Mouse (Mus musculus) liver, embryonic 15.5 days (tissue): ENCODE measurements at regions not wholly inside any gene's neighbourhood (a gene's known extent, or its start where the extent isn't known, plus 50 kb on each side); places are given as distances from the start of the nearest gene placed in this dataset.

ENCODE experiments used
- ATAC-seq: fragments of 200-750 bp; cut with Nextera tagmentation; 2 replicates; pipeline ENCODE4 v1.8.0; 2017; ENCODE audit warnings: moderate number of reproducible peaks, mild to moderate bottlenecking, moderate library complexity; ENCODE audit not compliant: insufficient read depth
- H3K27ac ChIP-seq: fragments of 300-500 bp; sonication (generic); replicated peaks from 2 replicates; pipeline ENCODE4 v1.5.1; 2015; ENCODE audit warnings: mild to moderate bottlenecking, inconsistent platforms
- H3K27me3 ChIP-seq: fragments of 300-500 bp; sonication (generic); 2 replicates; pipeline ENCODE4 v1.6.1; 2015; ENCODE audit warnings: mild to moderate bottlenecking, inconsistent platforms
- H3K36me3 ChIP-seq: fragments of 300-500 bp; sonication (generic); replicated peaks from 2 replicates; pipeline ENCODE4 v1.6.1; 2015; ENCODE audit warnings: moderate library complexity, mild to moderate bottlenecking, inconsistent platforms
- H3K4me1 ChIP-seq: fragments of 300-500 bp; sonication (generic); replicated peaks from 2 replicates; pipeline ENCODE4 v1.6.1; 2015; ENCODE audit warnings: inconsistent platforms
- H3K4me2 ChIP-seq: fragments of 300-500 bp; sonication (generic); 2 replicates; pipeline ENCODE4 v1.6.1; 2015; ENCODE audit warnings: moderate library complexity, mild to moderate bottlenecking, inconsistent platforms
- H3K4me3 ChIP-seq: fragments of 300-500 bp; sonication (generic); replicated peaks from 2 replicates; pipeline ENCODE4 v1.5.1; 2015; ENCODE audit warnings: mild to moderate bottlenecking, inconsistent platforms
- H3K9ac ChIP-seq: fragments of 300-500 bp; sonication (generic); 2 replicates; pipeline ENCODE4 v1.6.1; 2015; ENCODE audit warnings: moderate library complexity, mild to moderate bottlenecking, inconsistent platforms
- H3K9me3 ChIP-seq: fragments of 300-500 bp; sonication (generic); replicated peaks from 2 replicates; pipeline ENCODE4 v1.6.1; 2016; ENCODE audit warnings: inconsistent platforms
- WGBS: fragments of 180-500 bp; shearing (Covaris S2); methylation state at CpG from one replicate; pipeline ENCODE4 v1.1.7; 2015; ENCODE audit warnings: mixed read lengths; ENCODE audit not compliant: insufficient replicate concordance; 5-methylcytosine and 5-hydroxymethylcytosine counted together

- H3K9ac ChIP-seq: no peak overlapping the region
- no peak overlapping the region for H3K27ac ChIP-seq
- H3K27me3 ChIP-seq: peaks cover 85% of the 10 kb centered on the region
- H3K4me1 ChIP-seq: peaks cover 5% of the 10 kb centered on the region
- H3K4me2 ChIP-seq: peak overlapping the region; percentile 50
- no peaks in the 10 kb centered on the region for H3K9me3 ChIP-seq
- ATAC-seq: no peak
- H3K36me3 ChIP-seq: no peaks in the 10 kb centered on the region
- peak overlapping the region; percentile 25 for H3K4me3 ChIP-seq
- WGBS: under 1% methylated on average over 50 of the region's 50 CpGs
Observed at GRCm38 (mm10) chr13:94709691-94710573, 78.8 kb upstream of the Tbca start.

- H3K4me3 ChIP-seq: peak overlapping the region; percentile 25
Observed at GRCm38 (mm10) chr13:94710574-94711172, 78.0 kb upstream of the Tbca start.

DNA sequence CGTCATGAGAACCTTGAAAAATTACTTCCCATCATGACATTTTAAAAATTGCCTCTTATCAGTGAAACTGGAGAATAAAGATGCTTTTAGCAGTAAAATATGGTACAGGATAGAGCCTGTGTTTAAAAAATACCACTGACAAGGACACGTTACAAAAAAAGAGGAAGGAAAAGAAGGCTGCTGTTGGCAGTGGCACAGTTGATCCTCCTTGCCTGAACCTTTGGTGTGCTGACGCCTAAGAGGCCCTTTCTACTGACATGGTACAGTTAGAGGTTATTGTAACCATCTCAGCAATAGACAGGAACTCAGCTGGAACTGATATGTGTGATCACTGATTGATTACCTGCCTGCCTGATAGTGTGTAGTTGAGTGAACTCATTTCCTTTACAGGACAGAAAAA lies 75.3 kb upstream of the Tbca start:
- Histone ChIP-seq H3K36me3 (no peaks in the 10 kb centered on the region), H3K27me3 (peaks cover 51% of the 10 kb centered on the region), H3K4me3 (no peak overlapping the region), H3K4me2 (no peak overlapping the region), H3K27ac (no peak overlapping the region), H3K4me1 (peaks cover 5% of the 10 kb centered on the region), H3K9ac (no peak overlapping the region), H3K9me3 (no peaks in the 10 kb centered on the region)
- ATAC-seq: no peak
- WGBS: 19% methylated on average over 3 of the region's 3 CpGs

More at GRCm38 (mm10) chr13:94710574-94711172, 78.0 kb upstream of the Tbca start:
- Histone ChIP-seq H3K9me3 (no peaks in the 10 kb centered on the region), H3K27ac (no peak overlapping the region), H3K9ac (no peak overlapping the region), H3K27me3 (peaks cover 78% of the 10 kb centered on the region), H3K4me2 (peak overlapping the region; percentile 50), H3K36me3 (no peaks in the 10 kb centered on the region), H3K4me1 (peaks cover 5% of the 10 kb centered on the region)
- no peak for ATAC-seq
- 3% methylated on average over 26 of the region's 26 CpGs for WGBS

DNA sequence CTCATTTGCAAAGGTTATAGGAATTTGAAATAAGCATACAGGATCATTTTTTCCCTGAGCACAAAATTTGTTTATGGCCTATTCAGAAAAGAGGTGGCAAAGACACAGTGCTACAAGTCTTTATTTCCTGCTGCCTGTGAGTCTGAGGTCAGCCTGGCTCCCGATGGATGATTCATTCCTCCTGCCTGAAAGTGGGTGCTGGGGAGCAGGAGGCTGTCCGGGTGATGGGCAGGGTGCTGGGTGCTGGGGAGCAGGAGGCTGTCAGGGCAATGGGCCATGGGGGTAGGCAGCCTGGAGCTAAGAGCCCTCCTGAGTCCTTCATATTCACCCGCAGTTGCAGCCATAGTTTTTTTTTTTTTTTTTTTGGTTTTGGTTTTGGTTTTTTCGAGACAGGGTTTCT lies 67.1 kb upstream of the Tbca start:
- 58% methylated on average over 4 of the region's 4 CpGs for WGBS
- Histone ChIP-seq H3K27me3 (no peaks in the 10 kb centered on the region), H3K4me1 (no peaks in the 10 kb centered on the region), H3K4me3 (no peak overlapping the region), H3K4me2 (no peak overlapping the region), H3K27ac (no peak overlapping the region), H3K9me3 (no peaks in the 10 kb centered on the region), H3K36me3 (no peaks in the 10 kb centered on the region), H3K9ac (no peak overlapping the region)
- ATAC-seq: no peak
